Mouse (Mus musculus): ENCODE results near the gene D430042O09Rik. TPM values are rescaled to one million over a fixed set of nuclear protein-coding genes. Genes with fewer than 3 reads are reported as not detected.

D430042O09Rik gene
- polyA plus RNA-seq, 1 experiment from 2014 or later = 8.1 TPM

- no peaks in the 10 kb centered on the region for H3K4me1 ChIP-seq
- H3K36me3 ChIP-seq (ENCODE audit: poor library complexity, severe bottlenecking) = no peaks in the 10 kb centered on the region
- no peak overlapping the region for H3K27ac ChIP-seq
- 96% methylated on average over 1 of the region's 1 CpGs for WGBS
- no peak for ATAC-seq
- H3K9ac ChIP-seq = no peak overlapping the region
- H3K27me3 ChIP-seq = no peaks in the 10 kb centered on the region
- no peak overlapping the region for H3K4me2 ChIP-seq
- no peak overlapping the region for H3K4me3 ChIP-seq
- H3K9me3 ChIP-seq (replicated peaks) = no peaks in the 10 kb centered on the region
Observed at GRCm38 (mm10) chr7:125744774-125745173, 37.1 kb downstream of the D430042O09Rik start.

- H3K4me2 ChIP-seq = no peak overlapping the region
- WGBS = 83% methylated on average over 2 of the region's 2 CpGs
- no peak for ATAC-seq
Observed at GRCm38 (mm10) chr7:125746621-125747315, 39.1 kb downstream of the D430042O09Rik start.

GRCm38 (mm10) chr7:125747316-125747690, 39.6 kb downstream of the D430042O09Rik start:
- Histone ChIP-seq H3K27me3 (no peaks in the 10 kb centered on the region), H3K9ac (no peak overlapping the region), H3K9me3 (replicated peaks) (no peaks in the 10 kb centered on the region), H3K4me1 (no peaks in the 10 kb centered on the region), H3K4me2 (no peak overlapping the region), H3K27ac (no peak overlapping the region), H3K36me3 (ENCODE audit: poor library complexity, severe bottlenecking) (no peaks in the 10 kb centered on the region), H3K4me3 (no peak overlapping the region)
- WGBS = 63% methylated on average over 7 of the region's 7 CpGs
- ATAC-seq = no peak

More at GRCm38 (mm10) chr7:125746621-125747315, 39.1 kb downstream of the D430042O09Rik start:
- no peaks in the 10 kb centered on the region for H3K36me3 ChIP-seq (ENCODE audit: poor library complexity, severe bottlenecking)
- no peak overlapping the region for H3K27ac ChIP-seq
- H3K4me1 ChIP-seq = no peaks in the 10 kb centered on the region
- H3K27me3 ChIP-seq = no peaks in the 10 kb centered on the region
- no peak overlapping the region for H3K4me3 ChIP-seq
- H3K9me3 ChIP-seq (replicated peaks) = no peaks in the 10 kb centered on the region
- H3K9ac ChIP-seq = no peak overlapping the region

GRCm38 (mm10) chr7:125748186-125748585, 40.5 kb downstream of the D430042O09Rik start:
- H3K36me3 ChIP-seq (ENCODE audit: poor library complexity, severe bottlenecking) = no peaks in the 10 kb centered on the region; the same call in 1 of the 2 replicates
- no peaks in the 10 kb centered on the region for H3K9me3 ChIP-seq (replicated peaks)
- no peaks in the 10 kb centered on the region for H3K4me1 ChIP-seq
- H3K4me2 ChIP-seq = no peak overlapping the region
- no peaks in the 10 kb centered on the region for H3K27me3 ChIP-seq
- H3K9ac ChIP-seq = no peak overlapping the region
- no peak overlapping the region for H3K27ac ChIP-seq
- 52% methylated on average over 3 of the region's 3 CpGs for WGBS
- no peak for ATAC-seq
- no peak overlapping the region for H3K4me3 ChIP-seq

GRCm38 (mm10) chr7:125752699-125753325, 45.1 kb downstream of the D430042O09Rik start:
- Histone ChIP-seq H3K36me3 (ENCODE audit: poor library complexity, severe bottlenecking) (peaks cover 5% of the 10 kb centered on the region), H3K27ac (no peak overlapping the region), H3K9ac (no peak overlapping the region), H3K4me1 (no peaks in the 10 kb centered on the region), H3K4me3 (no peak overlapping the region), H3K4me2 (no peak overlapping the region), H3K9me3 (replicated peaks) (no peaks in the 10 kb centered on the region), H3K27me3 (no peaks in the 10 kb centered on the region)
- no peak for ATAC-seq
- WGBS = 87% methylated on average over 7 of the region's 7 CpGs

GRCm38 (mm10) chr7:125753326-125753715, 45.6 kb downstream of the D430042O09Rik start:
- WGBS = 90% methylated on average over 3 of the region's 3 CpGs
- no peaks in the 10 kb centered on the region for H3K27me3 ChIP-seq
- H3K4me3 ChIP-seq = no peak overlapping the region
- no peak overlapping the region for H3K9ac ChIP-seq
- no peak for ATAC-seq
- H3K9me3 ChIP-seq (replicated peaks) = no peaks in the 10 kb centered on the region
- H3K27ac ChIP-seq = no peak overlapping the region
- no peaks in the 10 kb centered on the region for H3K4me1 ChIP-seq
- H3K36me3 ChIP-seq (ENCODE audit: poor library complexity, severe bottlenecking) = peaks cover 5% of the 10 kb centered on the region
- H3K4me2 ChIP-seq = no peak overlapping the region

GRCm38 (mm10) chr7:125756806-125757205, 49.1 kb downstream of the D430042O09Rik start:
- no peak for ATAC-seq
- 74% methylated on average over 6 of the region's 6 CpGs for WGBS
- no peaks in the 10 kb centered on the region for H3K9me3 ChIP-seq (replicated peaks)

GRCm38 (mm10) chr7:125757896-125758623, 50.4 kb downstream of the D430042O09Rik start:
- WGBS = 68% methylated on average over 6 of the region's 6 CpGs

More at GRCm38 (mm10) chr7:125756806-125757205, 49.1 kb downstream of the D430042O09Rik start:
- peaks cover 21% of the 10 kb centered on the region for H3K36me3 ChIP-seq (ENCODE audit: poor library complexity, severe bottlenecking)
- no peaks in the 10 kb centered on the region for H3K27me3 ChIP-seq
- H3K9ac ChIP-seq = no peak overlapping the region
- H3K4me1 ChIP-seq = no peaks in the 10 kb centered on the region
- no peak overlapping the region for H3K4me3 ChIP-seq
- no peak overlapping the region for H3K4me2 ChIP-seq
- no peak overlapping the region for H3K27ac ChIP-seq

GRCm38 (mm10) chr7:125762289-125762688, 54.6 kb downstream of the D430042O09Rik start:
- WGBS = 89% methylated on average over 2 of the region's 2 CpGs
- no peak for ATAC-seq
- Histone ChIP-seq H3K4me2 (no peak overlapping the region), H3K4me1 (peaks cover 16% of the 10 kb centered on the region), H3K4me3 (no peak overlapping the region), H3K9ac (no peak overlapping the region), H3K27ac (no peak overlapping the region), H3K27me3 (0 out of 2 replicates have a peak, but pooled peaks cover 10% of the 10 kb centered on the region), H3K36me3 (ENCODE audit: poor library complexity, severe bottlenecking) (peaks cover 20% of the 10 kb centered on the region; the same call in 1 of the 2 replicates), H3K9me3 (replicated peaks) (no peaks in the 10 kb centered on the region)

More at GRCm38 (mm10) chr7:125757896-125758623, 50.4 kb downstream of the D430042O09Rik start:
- Histone ChIP-seq H3K9me3 (replicated peaks) (no peaks in the 10 kb centered on the region), H3K4me3 (no peak overlapping the region), H3K27me3 (0 out of 2 replicates have a peak, but pooled peaks cover 3% of the 10 kb centered on the region), H3K4me2 (no peak overlapping the region), H3K36me3 (ENCODE audit: poor library complexity, severe bottlenecking) (peaks cover 25% of the 10 kb centered on the region; the same call in 1 of the 2 replicates), H3K27ac (no peak overlapping the region), H3K9ac (no peak overlapping the region), H3K4me1 (peaks cover 7% of the 10 kb centered on the region)
- no peak for ATAC-seq

- 13% methylated on average over 7 of the region's 7 CpGs for WGBS
- Histone ChIP-seq H3K27me3 (0 out of 2 replicates have a peak, but pooled peaks cover 10% of the 10 kb centered on the region), H3K4me3 (no peak overlapping the region), H3K36me3 (ENCODE audit: poor library complexity, severe bottlenecking) (peaks cover 20% of the 10 kb centered on the region; the same call in 1 of the 2 replicates), H3K9me3 (replicated peaks) (no peaks in the 10 kb centered on the region), H3K4me2 (no peak overlapping the region), H3K4me1 (peaks cover 16% of the 10 kb centered on the region), H3K27ac (peak overlapping the region; percentile 57; the same call in 1 of the 2 replicates), H3K9ac (no peak overlapping the region)
- peak; percentile 10; the same call in 1 of the 2 replicates for ATAC-seq
Observed at GRCm38 (mm10) chr7:125762883-125763830, 55.5 kb downstream of the D430042O09Rik start.

- Histone ChIP-seq H3K36me3 (ENCODE audit: poor library complexity, severe bottlenecking) (peaks cover 20% of the 10 kb centered on the region; the same call in 1 of the 2 replicates), H3K4me2 (no peak overlapping the region), H3K27me3 (0 out of 2 replicates have a peak, but pooled peaks cover 10% of the 10 kb centered on the region), H3K4me3 (no peak overlapping the region), H3K9ac (no peak overlapping the region), H3K27ac (no peak overlapping the region), H3K4me1 (peaks cover 16% of the 10 kb centered on the region), H3K9me3 (replicated peaks) (no peaks in the 10 kb centered on the region)
- WGBS = 85% methylated on average over 3 of the region's 3 CpGs
- no peak for ATAC-seq
Observed at GRCm38 (mm10) chr7:125764373-125764772, 56.7 kb downstream of the D430042O09Rik start.
